Mouse (Mus musculus): Measurements from ENCODE around the gene Sdk2. TPM values are rescaled to one million over a fixed set of nuclear protein-coding genes. Genes with fewer than 3 reads are reported as not detected.

The Sdk2 gene
- polyA plus RNA-seq, 1 experiment from 2014 or later: 4.7 TPM

DNA sequence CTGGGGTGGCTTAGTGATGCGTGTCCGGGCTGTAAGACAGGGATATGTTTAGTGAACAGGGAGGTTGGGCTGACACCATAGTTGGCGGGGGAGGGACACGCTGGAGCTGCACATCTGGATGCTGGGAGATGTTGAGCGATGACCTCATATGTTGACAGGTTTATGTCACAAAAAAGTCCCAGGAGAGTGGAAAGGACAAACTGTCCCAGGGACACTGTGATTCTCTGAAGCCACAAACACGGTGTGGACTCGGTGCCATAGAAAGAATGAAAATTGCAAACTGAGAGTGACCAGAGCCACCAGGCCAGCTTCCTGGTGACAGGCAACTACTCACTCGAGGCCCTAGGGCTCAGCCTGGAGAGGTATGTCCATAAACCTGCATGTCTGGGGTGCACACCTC lies 199.8 kb downstream of the Sdk2 start:
- Histone ChIP-seq H3K4me2 (no peak overlapping the region), H3K27ac (replicated peaks) (no peak overlapping the region), H3K27me3 (no peaks in the 10 kb centered on the region), H3K36me3 (no peaks in the 10 kb centered on the region), H3K4me3 (no peak overlapping the region), H3K9ac (no peak overlapping the region), H3K9me3 (no peaks in the 10 kb centered on the region), H3K4me1 (replicated peaks) (no peaks in the 10 kb centered on the region)
- 89% methylated on average over 8 of the region's 8 CpGs for WGBS
- no peak for ATAC-seq (ENCODE audit: low FRiP score, low read depth)

GRCm38 (mm10) chr11:113865627-113866026 lies 201.2 kb downstream of the Sdk2 start:
- no peak overlapping the region for H3K4me3 ChIP-seq
- no peak overlapping the region for H3K27ac ChIP-seq (replicated peaks)
- no peaks in the 10 kb centered on the region for H3K27me3 ChIP-seq
- no peaks in the 10 kb centered on the region for H3K36me3 ChIP-seq
- no peaks in the 10 kb centered on the region for H3K4me1 ChIP-seq (replicated peaks)
- ATAC-seq (ENCODE audit: low FRiP score, low read depth): peak; percentile 75; the same call in 1 of the 2 replicates
- H3K9me3 ChIP-seq: no peaks in the 10 kb centered on the region
- H3K9ac ChIP-seq: no peak overlapping the region
- no peak overlapping the region for H3K4me2 ChIP-seq
- 34% methylated on average over 8 of the region's 8 CpGs for WGBS

DNA sequence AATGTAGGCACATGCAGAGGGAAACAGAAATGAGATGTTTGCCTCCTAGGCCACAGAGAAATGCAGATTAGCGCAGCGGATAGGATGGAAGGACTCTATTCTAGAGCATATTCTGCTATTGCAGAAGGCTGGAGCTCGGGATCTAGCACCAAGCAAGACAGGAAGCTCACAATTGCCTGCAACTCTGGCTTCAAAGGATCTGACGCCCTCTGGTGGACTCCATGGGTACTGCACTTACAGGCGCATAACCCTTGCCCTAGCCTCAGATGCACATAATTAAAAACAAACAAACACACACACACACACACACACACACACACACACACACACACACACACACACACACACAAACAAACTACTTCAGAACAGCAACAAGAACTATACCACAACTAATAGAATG lies 203.4 kb downstream of the Sdk2 start:
- H3K9ac ChIP-seq: no peak overlapping the region
- no peaks in the 10 kb centered on the region for H3K36me3 ChIP-seq
- no peaks in the 10 kb centered on the region for H3K9me3 ChIP-seq
- no peaks in the 10 kb centered on the region for H3K27me3 ChIP-seq
- H3K27ac ChIP-seq (replicated peaks): no peak overlapping the region
- 75% methylated on average over 5 of the region's 5 CpGs for WGBS
- H3K4me3 ChIP-seq: no peak overlapping the region
- ATAC-seq (ENCODE audit: low FRiP score, low read depth): no peak
- H3K4me2 ChIP-seq: no peak overlapping the region
- H3K4me1 ChIP-seq (replicated peaks): no peaks in the 10 kb centered on the region

- no peak overlapping the region for H3K9ac ChIP-seq
- no peaks in the 10 kb centered on the region for H3K27me3 ChIP-seq
- no peaks in the 10 kb centered on the region for H3K36me3 ChIP-seq
- WGBS: 84% methylated on average over 13 of the region's 13 CpGs
- H3K4me3 ChIP-seq: no peak overlapping the region
- no peak overlapping the region for H3K27ac ChIP-seq (replicated peaks)
- no peak for ATAC-seq (ENCODE audit: low FRiP score, low read depth)
- H3K9me3 ChIP-seq: no peaks in the 10 kb centered on the region
- no peak overlapping the region for H3K4me2 ChIP-seq
- H3K4me1 ChIP-seq (replicated peaks): no peaks in the 10 kb centered on the region
Observed at GRCm38 (mm10) chr11:113855661-113856060, 211.2 kb downstream of the Sdk2 start.

DNA sequence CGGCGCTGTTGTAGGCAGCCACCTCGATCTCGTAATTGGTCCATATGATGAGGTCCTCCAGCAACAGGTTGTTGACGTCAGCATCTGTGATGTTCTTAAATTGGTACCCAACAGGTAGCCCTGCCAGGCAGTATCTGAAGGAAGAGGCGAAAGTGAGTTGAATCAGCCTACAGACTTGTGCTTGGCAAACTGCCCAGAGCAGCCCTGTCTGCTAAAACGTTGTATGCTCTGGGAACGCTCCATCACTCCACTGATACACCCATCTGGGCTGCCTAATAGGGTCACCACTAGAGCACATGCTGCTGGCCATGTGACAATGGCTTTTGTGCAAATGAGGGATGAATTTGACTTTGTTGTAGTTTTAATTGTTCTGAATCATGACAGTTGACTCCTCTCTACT lies 215.1 kb downstream of the Sdk2 start:
- no peaks in the 10 kb centered on the region for H3K27me3 ChIP-seq
- WGBS: 74% methylated on average over 8 of the region's 8 CpGs
- no peak overlapping the region for H3K9ac ChIP-seq
- H3K4me3 ChIP-seq: no peak overlapping the region
- no peaks in the 10 kb centered on the region for H3K4me1 ChIP-seq (replicated peaks)
- no peak overlapping the region for H3K27ac ChIP-seq (replicated peaks)
- H3K36me3 ChIP-seq: no peaks in the 10 kb centered on the region
- no peaks in the 10 kb centered on the region for H3K9me3 ChIP-seq
- H3K4me2 ChIP-seq: no peak overlapping the region
- no peak for ATAC-seq (ENCODE audit: low FRiP score, low read depth)

GRCm38 (mm10) chr11:113849322-113849721 lies 217.5 kb downstream of the Sdk2 start:
- H3K4me3 ChIP-seq: no peak overlapping the region
- H3K9me3 ChIP-seq: no peaks in the 10 kb centered on the region
- H3K4me1 ChIP-seq (replicated peaks): no peaks in the 10 kb centered on the region
- H3K27me3 ChIP-seq: no peaks in the 10 kb centered on the region
- H3K4me2 ChIP-seq: no peak overlapping the region
- 68% methylated on average over 7 of the region's 7 CpGs for WGBS
- H3K9ac ChIP-seq: no peak overlapping the region
- H3K36me3 ChIP-seq: no peaks in the 10 kb centered on the region
- H3K27ac ChIP-seq (replicated peaks): no peak overlapping the region
- ATAC-seq (ENCODE audit: low FRiP score, low read depth): no peak

GRCm38 (mm10) chr11:113843920-113844319 lies 222.9 kb downstream of the Sdk2 start:
- WGBS: 28% methylated on average over 6 of the region's 6 CpGs
- no peak overlapping the region for H3K9ac ChIP-seq
- no peaks in the 10 kb centered on the region for H3K9me3 ChIP-seq
- no peak overlapping the region for H3K4me3 ChIP-seq
- H3K27me3 ChIP-seq: no peaks in the 10 kb centered on the region
- no peak overlapping the region for H3K27ac ChIP-seq (replicated peaks)
- no peak for ATAC-seq (ENCODE audit: low FRiP score, low read depth)
- H3K4me2 ChIP-seq: no peak overlapping the region
- 0 out of 2 replicates have a peak, but pooled peaks cover 3% of the 10 kb centered on the region for H3K4me1 ChIP-seq (replicated peaks)
- no peaks in the 10 kb centered on the region for H3K36me3 ChIP-seq

DNA sequence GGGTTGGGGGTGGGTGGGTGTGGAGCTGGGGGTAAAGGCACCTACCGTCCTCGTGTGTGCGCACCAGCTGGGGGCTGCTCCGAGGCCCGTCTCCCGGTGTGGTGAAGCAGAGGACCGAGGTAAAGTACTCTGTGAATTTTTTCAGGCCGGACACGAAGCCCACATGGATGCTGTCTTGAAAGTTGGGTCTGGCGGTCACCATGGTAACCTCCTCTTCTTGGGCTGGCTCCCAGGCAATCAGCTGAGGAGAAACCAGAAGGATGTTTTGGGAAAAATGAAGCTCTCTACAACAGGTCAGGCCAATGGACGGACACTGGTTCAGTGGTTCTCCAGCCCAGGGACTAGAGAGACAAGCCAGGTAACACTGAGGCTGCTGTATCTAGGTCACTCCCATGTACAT lies 224.0 kb downstream of the Sdk2 start:
- Histone ChIP-seq H3K4me1 (replicated peaks) (0 out of 2 replicates have a peak, but pooled peaks cover 3% of the 10 kb centered on the region), H3K9ac (no peak overlapping the region), H3K27ac (replicated peaks) (no peak overlapping the region), H3K4me2 (no peak overlapping the region), H3K27me3 (no peaks in the 10 kb centered on the region), H3K36me3 (no peaks in the 10 kb centered on the region), H3K4me3 (no peak overlapping the region), H3K9me3 (no peaks in the 10 kb centered on the region)
- ATAC-seq (ENCODE audit: low FRiP score, low read depth): no peak
- 87% methylated on average over 11 of the region's 11 CpGs for WGBS

DNA sequence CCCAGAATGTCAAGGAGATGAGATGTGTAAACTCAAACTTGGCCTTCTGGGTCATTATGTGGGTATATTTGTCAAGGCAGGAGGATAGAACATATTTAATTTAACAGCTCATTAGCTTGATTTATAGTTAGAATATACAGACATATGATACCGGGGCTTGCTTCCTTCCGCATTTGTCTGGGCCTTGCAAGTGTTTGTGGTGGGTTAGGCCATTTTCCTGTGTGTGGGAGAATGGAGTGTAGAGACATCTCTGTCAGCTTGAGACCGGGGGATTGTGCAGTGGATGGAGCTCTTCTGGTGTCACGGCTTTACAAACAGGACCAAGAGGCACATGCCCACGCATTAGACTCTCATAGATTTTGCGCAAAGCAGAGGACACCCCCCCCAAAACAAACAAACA lies 235.2 kb downstream of the Sdk2 start:
- H3K4me2 ChIP-seq: no peak overlapping the region
- H3K9ac ChIP-seq: no peak overlapping the region
- H3K9me3 ChIP-seq: no peaks in the 10 kb centered on the region
- 79% methylated on average over 6 of the region's 6 CpGs for WGBS
- peaks cover 4% of the 10 kb centered on the region; the same call in 1 of the 2 replicates for H3K36me3 ChIP-seq
- peaks cover 3% of the 10 kb centered on the region; the same call in 1 of the 2 replicates for H3K27me3 ChIP-seq
- H3K27ac ChIP-seq (replicated peaks): no peak overlapping the region
- H3K4me3 ChIP-seq: no peak overlapping the region
- peaks cover 8% of the 10 kb centered on the region for H3K4me1 ChIP-seq (replicated peaks)
- no peak for ATAC-seq (ENCODE audit: low FRiP score, low read depth)

GRCm38 (mm10) chr11:113828081-113828554 lies 238.7 kb downstream of the Sdk2 start:
- 0 out of 2 replicates have a peak, but pooled peaks have one; percentile 39 for ATAC-seq (ENCODE audit: low FRiP score, low read depth)
- H3K27me3 ChIP-seq: peaks cover 3% of the 10 kb centered on the region; the same call in 1 of the 2 replicates
- H3K9me3 ChIP-seq: no peaks in the 10 kb centered on the region
- H3K4me3 ChIP-seq: no peak overlapping the region
- WGBS: 33% methylated on average over 24 of the region's 24 CpGs
- peaks cover 4% of the 10 kb centered on the region; the same call in 1 of the 2 replicates for H3K36me3 ChIP-seq
- no peak overlapping the region for H3K9ac ChIP-seq
- H3K4me2 ChIP-seq: peak overlapping the region; percentile 43
- peaks cover 8% of the 10 kb centered on the region for H3K4me1 ChIP-seq (replicated peaks)
- no peak overlapping the region for H3K27ac ChIP-seq (replicated peaks)

DNA sequence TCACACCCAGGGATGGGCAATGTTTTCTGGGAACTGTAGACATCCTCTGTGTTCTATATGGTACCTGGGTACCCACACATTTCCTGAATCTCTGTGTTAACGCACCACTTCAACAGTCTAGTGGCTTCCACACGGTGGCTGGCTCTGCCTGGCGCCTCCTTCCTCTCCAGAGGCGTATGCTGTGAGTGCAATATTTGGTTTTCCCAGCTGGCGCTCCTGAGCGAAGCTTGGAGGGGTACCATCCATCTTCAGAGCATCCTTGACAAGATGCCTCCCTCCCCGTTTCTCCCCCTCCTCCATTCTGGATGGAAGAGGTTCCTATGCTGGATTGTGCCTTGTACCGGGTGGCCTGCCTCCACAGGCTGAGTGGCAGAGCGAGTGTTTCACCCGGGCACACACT lies 246.8 kb downstream of the Sdk2 start:
- Histone ChIP-seq H3K4me2 (no peak overlapping the region), H3K4me1 (replicated peaks) (no peaks in the 10 kb centered on the region), H3K27me3 (no peaks in the 10 kb centered on the region), H3K27ac (replicated peaks) (no peak overlapping the region), H3K4me3 (no peak overlapping the region), H3K9me3 (no peaks in the 10 kb centered on the region), H3K9ac (no peak overlapping the region), H3K36me3 (no peaks in the 10 kb centered on the region)
- WGBS: 84% methylated on average over 10 of the region's 10 CpGs
- no peak for ATAC-seq (ENCODE audit: low FRiP score, low read depth)

DNA sequence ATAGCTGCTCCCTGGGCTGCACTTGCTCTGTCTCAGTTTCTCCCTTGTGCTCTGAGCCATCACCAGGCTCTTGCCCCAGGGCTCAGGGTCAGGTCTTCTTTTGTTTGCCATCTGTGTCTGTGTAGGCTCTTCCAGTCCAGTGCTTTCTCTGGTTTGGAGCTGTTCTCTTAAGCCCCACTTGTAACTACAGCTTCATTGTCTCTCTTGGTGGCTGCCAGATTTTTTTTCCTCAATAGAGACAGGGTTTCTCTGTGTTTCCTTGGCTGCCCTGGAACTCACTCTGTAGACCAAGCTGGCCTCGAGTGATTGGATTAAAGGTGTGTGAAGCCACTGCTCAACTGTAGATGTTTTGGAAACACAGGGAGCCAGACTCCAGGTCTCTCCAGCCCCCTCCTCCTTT lies 247.8 kb downstream of the Sdk2 start:
- Histone ChIP-seq H3K9me3 (no peaks in the 10 kb centered on the region), H3K9ac (no peak overlapping the region), H3K4me1 (replicated peaks) (no peaks in the 10 kb centered on the region), H3K27ac (replicated peaks) (no peak overlapping the region), H3K27me3 (no peaks in the 10 kb centered on the region), H3K4me3 (no peak overlapping the region), H3K36me3 (no peaks in the 10 kb centered on the region), H3K4me2 (no peak overlapping the region)
- no peak for ATAC-seq (ENCODE audit: low FRiP score, low read depth)
- WGBS: 28% methylated on average over 1 of the region's 1 CpGs

- Histone ChIP-seq H3K4me3 (no peak overlapping the region), H3K9ac (no peak overlapping the region), H3K27ac (replicated peaks) (no peak overlapping the region), H3K9me3 (no peaks in the 10 kb centered on the region), H3K4me1 (replicated peaks) (no peaks in the 10 kb centered on the region), H3K27me3 (no peaks in the 10 kb centered on the region), H3K36me3 (no peaks in the 10 kb centered on the region), H3K4me2 (no peak overlapping the region)
- no peak for ATAC-seq (ENCODE audit: low FRiP score, low read depth)
- WGBS: 73% methylated on average over 12 of the region's 12 CpGs
Observed at GRCm38 (mm10) chr11:113816971-113817548, 249.8 kb downstream of the Sdk2 start.
